Mouse (Mus musculus) liver, postnatal 0 days (tissue): ENCODE results near the gene Tmed8.

Experiments
- CTCF ChIP-seq: sonication (generic); IDR thresholded peaks from 2 replicates; pipeline ENCODE4 v1.5.1; 2016; ENCODE audit warnings: antibody characterized with exemption, low read depth
- EP300 ChIP-seq: IDR thresholded peaks from 2 replicates; pipeline ENCODE4 v1.6.1; 2016; ENCODE audit warnings: antibody characterized with exemption, low read depth, mild to moderate bottlenecking

- TF ChIP-seq EP300 (no peak), CTCF (no peak)
Observed at GRCm38 (mm10) chr12:87238632-87239031, 38.4 kb upstream of the Tmed8 start, which contains the start of gene Noxred1.
